Mouse (Mus musculus) C2C12 (cell line): ENCODE measurements around the gene Prokr2. TPM values are rescaled to one million over a fixed set of nuclear protein-coding genes. Genes with fewer than 3 reads are reported as not detected.

Experiments used
- H3K27me3 ChIP-seq: one replicate; pipeline ENCODE4 v1.6.1; 2011; ENCODE audit not compliant: control insufficient read depth, insufficient read depth, insufficient read length
- H3K36me3 ChIP-seq: one replicate; pipeline ENCODE4 v1.6.1; 2011; ENCODE audit not compliant: control insufficient read depth, insufficient read depth
- H3K4me3 ChIP-seq: one replicate; pipeline ENCODE4 v1.5.1; 2011; ENCODE audit warnings: mild to moderate bottlenecking, control low read depth; ENCODE audit not compliant: poor library complexity, insufficient read depth, severe bottlenecking
- H3K79me2 ChIP-seq: one replicate; pipeline ENCODE4 v1.6.1; 2011; ENCODE audit not compliant: control insufficient read depth, insufficient read depth
- H3K79me3 ChIP-seq: one replicate; pipeline ENCODE4 v1.6.1; 2011; ENCODE audit warnings: low read depth, control low read depth
- H3ac ChIP-seq: one replicate; pipeline ENCODE3; 2011; ENCODE audit warnings: low read depth; ENCODE audit not compliant: control insufficient read depth, insufficient read length
- CEBPB ChIP-seq: IDR thresholded peaks from one replicate; pipeline ENCODE4 v1.6.1; 2011; ENCODE audit warnings: low read depth, mild to moderate bottlenecking, control low read depth, moderate library complexity
- CTCF ChIP-seq: IDR thresholded peaks from one replicate; pipeline ENCODE4 v1.5.1; 2011; ENCODE audit not compliant: control insufficient read depth, insufficient read depth, insufficient read length
- FOSL1 ChIP-seq: IDR thresholded peaks from one replicate; pipeline ENCODE4 v1.8.0; 2011; ENCODE audit warnings: mild to moderate bottlenecking, low read length; ENCODE audit not compliant: poor library complexity, insufficient read depth, severe bottlenecking
- MAX ChIP-seq: IDR thresholded peaks from one replicate; pipeline ENCODE4 v1.6.1; 2011; ENCODE audit warnings: mild to moderate bottlenecking, control low read depth
- MYOD1 ChIP-seq: IDR thresholded peaks from one replicate; pipeline ENCODE4 v1.6.1; 2011; ENCODE audit warnings: low read depth; ENCODE audit not compliant: control insufficient read depth, insufficient read length
- MYOG ChIP-seq: IDR thresholded peaks from one replicate; pipeline ENCODE4 v1.6.1; 2011; ENCODE audit not compliant: control insufficient read depth, insufficient read length; ENCODE audit errors: extremely low read depth
- USF1 ChIP-seq: IDR thresholded peaks from one replicate; pipeline ENCODE4 v1.6.1; 2011; ENCODE audit warnings: low read depth, mild to moderate bottlenecking, control low read depth, moderate library complexity
- polyA plus RNA-seq: library from polyadenylated mRNA; unstranded; fragments of >200 nt; fragmentation: generic; extraction: Trizol; gene quantifications from one replicate; pipeline ENCODE4 v1.2.1, GENCODE M21; 2012; ENCODE audit warnings: missing spikeins

Gene Prokr2
- polyA plus RNA-seq, 1 experiment, result not detected

DNA sequence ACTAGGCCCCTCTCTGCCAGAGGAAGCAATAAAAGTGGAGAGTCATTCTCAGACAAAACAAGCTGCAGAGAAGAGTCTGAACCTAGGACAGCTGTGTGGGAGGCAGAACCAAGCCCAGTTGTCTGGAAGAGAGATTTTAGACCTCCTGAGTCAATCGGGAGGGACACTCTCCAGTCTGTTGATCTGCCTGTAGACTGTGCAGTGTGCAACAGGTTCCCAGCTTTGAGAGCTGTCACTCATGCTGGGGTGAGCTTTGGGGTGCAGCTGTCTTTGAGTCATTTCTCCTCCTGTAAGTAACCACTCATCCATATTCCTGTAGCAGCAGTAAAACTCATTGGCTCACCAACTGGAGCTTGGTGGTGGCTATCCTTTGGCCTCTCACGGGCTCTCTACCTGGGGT, 33.2 kb upstream of the Prokr2 start:
- H3ac ChIP-seq, result no peak overlapping the region
- no peaks in the 10 kb centered on the region for H3K36me3 ChIP-seq
- H3K79me2 ChIP-seq, result no peaks in the 10 kb centered on the region
- H3K4me3 ChIP-seq, result no peak overlapping the region
- no peaks in the 10 kb centered on the region for H3K79me3 ChIP-seq
- no peak for TF ChIP-seq USF1
- H3K27me3 ChIP-seq, result peaks cover 7% of the 10 kb centered on the region

DNA sequence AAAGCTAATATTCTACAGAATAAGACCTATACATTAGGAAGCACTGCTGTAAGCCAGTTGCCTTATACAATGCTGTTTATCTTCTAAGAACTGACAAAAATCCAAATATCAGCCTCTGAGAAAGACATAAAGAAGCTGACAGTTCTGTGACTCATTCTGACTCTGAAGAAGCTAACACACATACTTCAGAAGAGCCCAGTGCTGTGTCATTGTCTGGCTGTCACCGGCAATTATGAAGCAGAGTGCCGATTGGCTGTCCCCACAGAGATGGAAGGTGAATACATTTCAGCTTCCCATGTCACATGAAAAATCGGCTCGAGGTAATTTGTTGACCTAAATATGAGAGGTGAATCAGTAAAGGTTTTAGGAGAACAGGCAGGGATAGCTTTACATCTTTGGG, 24.9 kb upstream of the Prokr2 start:
- Histone ChIP-seq H3K79me3 (no peaks in the 10 kb centered on the region), H3K27me3 (peaks cover 4% of the 10 kb centered on the region), H3ac (no peak overlapping the region), H3K36me3 (no peaks in the 10 kb centered on the region), H3K4me3 (no peak overlapping the region), H3K79me2 (no peaks in the 10 kb centered on the region)
- TF ChIP-seq CEBPB, result no peak
- TF ChIP-seq CTCF, result no peak
- TF ChIP-seq MYOG, result no peak
- TF ChIP-seq USF1, result no peak
- no peak for TF ChIP-seq MYOD1
- no peak for TF ChIP-seq MAX
- TF ChIP-seq FOSL1, result no peak

GRCm38 (mm10) chr2:132398136-132398535, 12.9 kb upstream of the Prokr2 start:
- Histone ChIP-seq H3K36me3 (no peaks in the 10 kb centered on the region), H3ac (no peak overlapping the region), H3K4me3 (no peak overlapping the region), H3K79me3 (no peaks in the 10 kb centered on the region), H3K27me3 (peaks cover 8% of the 10 kb centered on the region), H3K79me2 (no peaks in the 10 kb centered on the region)
- TF ChIP-seq MYOG, result no peak
- no peak for TF ChIP-seq USF1
- TF ChIP-seq CEBPB, result no peak
- TF ChIP-seq CTCF, result no peak

DNA sequence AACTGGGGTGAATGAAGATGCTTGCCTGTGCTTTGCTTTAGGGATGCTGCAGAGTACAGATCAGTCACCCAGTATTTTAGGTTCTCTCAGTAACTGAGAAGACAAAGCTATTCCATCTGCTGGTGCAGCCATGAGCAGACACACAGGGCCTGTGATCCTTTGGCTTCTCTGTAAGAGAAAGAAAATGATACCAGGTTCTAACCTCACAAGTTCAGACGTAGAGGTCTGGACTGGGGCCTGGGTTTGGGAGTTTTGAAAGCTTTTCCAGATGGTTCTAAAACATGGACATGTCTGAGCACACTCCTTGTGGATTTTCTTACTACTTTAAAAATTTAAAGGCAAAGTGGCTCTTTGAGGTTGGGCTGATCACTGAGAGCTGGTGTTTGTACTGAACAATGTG, 10.5 kb upstream of the Prokr2 start:
- Histone ChIP-seq H3K79me2 (no peaks in the 10 kb centered on the region), H3K27me3 (peaks cover 21% of the 10 kb centered on the region), H3K36me3 (no peaks in the 10 kb centered on the region), H3K4me3 (no peak overlapping the region), H3K79me3 (no peaks in the 10 kb centered on the region), H3ac (no peak overlapping the region)
- TF ChIP-seq MYOD1 (no peak), USF1 (no peak), CEBPB (no peak), FOSL1 (no peak), MYOG (no peak), CTCF (no peak), MAX (no peak)

GRCm38 (mm10) chr2:132390607-132391160, 5.4 kb upstream of the Prokr2 start:
- Histone ChIP-seq H3K4me3 (no peak overlapping the region), H3K27me3 (peaks cover 35% of the 10 kb centered on the region), H3K36me3 (no peaks in the 10 kb centered on the region), H3ac (no peak overlapping the region), H3K79me3 (no peaks in the 10 kb centered on the region), H3K79me2 (no peaks in the 10 kb centered on the region)
- TF ChIP-seq FOSL1 (no peak), CEBPB (no peak), CTCF (no peak), MAX (no peak), USF1 (no peak), MYOG (no peak), MYOD1 (no peak)

DNA sequence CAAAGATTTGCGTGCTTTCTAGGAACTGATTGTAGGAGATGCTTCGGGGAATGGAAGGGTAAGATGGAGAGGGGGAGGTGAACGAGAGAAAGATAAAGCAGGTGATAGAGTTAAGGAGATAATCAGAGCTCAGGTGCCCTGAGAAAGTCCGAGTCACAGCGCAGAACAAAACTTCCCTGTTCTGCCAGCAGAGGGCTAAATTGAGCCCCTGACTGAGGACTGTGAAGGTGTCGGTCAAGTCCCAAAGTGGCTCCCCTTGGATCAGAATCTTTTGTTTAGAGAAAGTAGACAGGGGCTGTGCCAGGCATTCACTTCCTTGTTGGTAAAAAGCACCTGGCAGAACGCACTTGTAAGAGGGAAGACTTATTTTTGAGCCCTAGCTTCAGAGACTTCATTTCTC, 4.3 kb upstream of the Prokr2 start:
- Histone ChIP-seq H3K4me3 (no peak overlapping the region), H3K27me3 (peaks cover 45% of the 10 kb centered on the region), H3K79me3 (no peaks in the 10 kb centered on the region), H3K79me2 (no peaks in the 10 kb centered on the region), H3ac (no peak overlapping the region), H3K36me3 (no peaks in the 10 kb centered on the region)
- TF ChIP-seq MAX (no peak), CTCF (no peak), FOSL1 (no peak), CEBPB (no peak), MYOD1 (no peak), MYOG (no peak), USF1 (no peak)
